Mouse (Mus musculus): ENCODE data around the gene Zfp513. TPM values are rescaled to one million over a fixed set of nuclear protein-coding genes. Genes with fewer than 3 reads are reported as not detected.
"Not testable (repeated sequence)": the region's sequence is repeated elsewhere in the genome, so short reads cannot be mapped to it uniquely, and the experiment has no call there.

Gene Zfp513
- polyA plus RNA-seq, 1 experiment from 2014 or later = 5.5 TPM

- ATAC-seq = no peak; the same call in 1 of the 2 replicates
These were observed 19.3 kb upstream of the Zfp513 start for GRCm38 (mm10) chr5:31221304-31221945.

GRCm38 (mm10) chr5:31220448-31221303 is 18.6 kb upstream of the Zfp513 start, which contains the start of gene Ppm1g:
Ppm1g (minus strand) TSS chr5:31220687.
- Histone ChIP-seq H3K4me2 (ENCODE audit: low read depth, low read length) (peak within 1 kb of the TSS; percentile 93), H3K27me3 (replicated peaks; ENCODE audit: control insufficient read depth, insufficient read depth, low read length) (no peaks in the 10 kb centered on the region), H3K9ac (ENCODE audit: low read depth, low read length) (peak within 1 kb of the TSS; percentile 87), H3K4me1 (ENCODE audit: control insufficient read depth, insufficient read depth, low read length) (peaks cover 10% of the 10 kb centered on the region), H3K27ac (ENCODE audit: low read length) (peak within 1 kb of the TSS; percentile 89), H3K4me3 (ENCODE audit: low read length) (peak within 1 kb of the TSS; percentile 76), H3K36me3 (ENCODE audit: control insufficient read depth, insufficient read depth, low read length) (no peaks in the 10 kb centered on the region), H3K9me3 (ENCODE audit: control insufficient read depth, low read length) (no peaks in the 10 kb centered on the region)
- peak; percentile 97 for ATAC-seq
- under 1% methylated on average over 69 of the region's 70 CpGs for WGBS

More at GRCm38 (mm10) chr5:31221304-31221945, 19.3 kb upstream of the Zfp513 start:
- Histone ChIP-seq H3K9ac (ENCODE audit: low read depth, low read length) (peak overlapping the region; percentile 87), H3K4me1 (ENCODE audit: control insufficient read depth, insufficient read depth, low read length) (peaks cover 10% of the 10 kb centered on the region), H3K4me3 (ENCODE audit: low read length) (peak overlapping the region; percentile 76), H3K27me3 (replicated peaks; ENCODE audit: control insufficient read depth, insufficient read depth, low read length) (no peaks in the 10 kb centered on the region), H3K9me3 (ENCODE audit: control insufficient read depth, low read length) (no peaks in the 10 kb centered on the region), H3K27ac (ENCODE audit: low read length) (peak overlapping the region; percentile 89), H3K36me3 (ENCODE audit: control insufficient read depth, insufficient read depth, low read length) (no peaks in the 10 kb centered on the region), H3K4me2 (ENCODE audit: low read depth, low read length) (peak overlapping the region; percentile 93)
- WGBS = 14% methylated on average over 11 of the region's 11 CpGs

- no peaks in the 10 kb centered on the region for H3K9me3 ChIP-seq (ENCODE audit: control insufficient read depth, low read length)
- H3K4me3 ChIP-seq (ENCODE audit: low read length) = peak overlapping the region; percentile 76
- 0% methylated on average over 40 of the region's 40 CpGs for WGBS
- H3K4me1 ChIP-seq (ENCODE audit: control insufficient read depth, insufficient read depth, low read length) = peaks cover 10% of the 10 kb centered on the region
- no peaks in the 10 kb centered on the region for H3K36me3 ChIP-seq (ENCODE audit: control insufficient read depth, insufficient read depth, low read length)
- peak overlapping the region; percentile 63 for H3K4me2 ChIP-seq (ENCODE audit: low read depth, low read length)
- ATAC-seq = peak; percentile 78
- peak overlapping the region; percentile 81 for H3K27ac ChIP-seq (ENCODE audit: low read length)
- H3K9ac ChIP-seq (ENCODE audit: low read depth, low read length) = peak overlapping the region; percentile 82
- H3K27me3 ChIP-seq (replicated peaks; ENCODE audit: control insufficient read depth, insufficient read depth, low read length) = no peaks in the 10 kb centered on the region
These were observed 17.9 kb upstream of the Zfp513 start for GRCm38 (mm10) chr5:31219911-31220447.

GRCm38 (mm10) chr5:31219474-31219873 is 17.4 kb upstream of the Zfp513 start:
- H3K27ac ChIP-seq (ENCODE audit: low read length) = peak overlapping the region; percentile 81
- H3K4me1 ChIP-seq (ENCODE audit: control insufficient read depth, insufficient read depth, low read length) = peaks cover 10% of the 10 kb centered on the region
- H3K9me3 ChIP-seq (ENCODE audit: control insufficient read depth, low read length) = no peaks in the 10 kb centered on the region
- no peaks in the 10 kb centered on the region for H3K27me3 ChIP-seq (replicated peaks; ENCODE audit: control insufficient read depth, insufficient read depth, low read length)
- H3K9ac ChIP-seq (ENCODE audit: low read depth, low read length) = peak overlapping the region; percentile 82
- peak overlapping the region; percentile 76 for H3K4me3 ChIP-seq (ENCODE audit: low read length)
- no peaks in the 10 kb centered on the region for H3K36me3 ChIP-seq (ENCODE audit: control insufficient read depth, insufficient read depth, low read length)
- WGBS = 1% methylated on average over 11 of the region's 11 CpGs
- ATAC-seq = no peak
- peak overlapping the region; percentile 63 for H3K4me2 ChIP-seq (ENCODE audit: low read depth, low read length)

- Histone ChIP-seq H3K9me3 (ENCODE audit: control insufficient read depth, low read length) (no peaks in the 10 kb centered on the region), H3K27me3 (replicated peaks; ENCODE audit: control insufficient read depth, insufficient read depth, low read length) (no peaks in the 10 kb centered on the region), H3K9ac (ENCODE audit: low read depth, low read length) (no peak overlapping the region), H3K4me1 (ENCODE audit: control insufficient read depth, insufficient read depth, low read length) (peaks cover 10% of the 10 kb centered on the region), H3K36me3 (ENCODE audit: control insufficient read depth, insufficient read depth, low read length) (no peaks in the 10 kb centered on the region), H3K27ac (ENCODE audit: low read length) (no peak overlapping the region), H3K4me2 (ENCODE audit: low read depth, low read length) (peak overlapping the region; percentile 51), H3K4me3 (ENCODE audit: low read length) (peak overlapping the region; percentile 31)
- no peak for ATAC-seq
- 0% methylated on average over 2 of the region's 2 CpGs for WGBS
These were observed 17.0 kb upstream of the Zfp513 start for GRCm38 (mm10) chr5:31219070-31219469.

- Histone ChIP-seq H3K27me3 (replicated peaks; ENCODE audit: control insufficient read depth, insufficient read depth, low read length) (no peaks in the 10 kb centered on the region), H3K4me1 (ENCODE audit: control insufficient read depth, insufficient read depth, low read length) (peaks cover 10% of the 10 kb centered on the region), H3K9me3 (ENCODE audit: control insufficient read depth, low read length) (no peaks in the 10 kb centered on the region), H3K36me3 (ENCODE audit: control insufficient read depth, insufficient read depth, low read length) (no peaks in the 10 kb centered on the region), H3K27ac (ENCODE audit: low read length) (no peak overlapping the region), H3K4me3 (ENCODE audit: low read length) (no peak overlapping the region), H3K9ac (ENCODE audit: low read depth, low read length) (no peak overlapping the region), H3K4me2 (ENCODE audit: low read depth, low read length) (no peak overlapping the region)
- 51% methylated on average over 6 of the region's 7 CpGs for WGBS
- ATAC-seq = no peak
These were observed 16.2 kb upstream of the Zfp513 start for GRCm38 (mm10) chr5:31218294-31218693.

- H3K4me3 ChIP-seq (ENCODE audit: low read length); H3K9me3 ChIP-seq (ENCODE audit: control insufficient read depth, low read length); H3K36me3 ChIP-seq (ENCODE audit: control insufficient read depth, insufficient read depth, low read length); H3K27me3 ChIP-seq (replicated peaks; ENCODE audit: control insufficient read depth, insufficient read depth, low read length); H3K9ac ChIP-seq (ENCODE audit: low read depth, low read length); ATAC-seq; H3K4me1 ChIP-seq (ENCODE audit: control insufficient read depth, insufficient read depth, low read length); H3K4me2 ChIP-seq (ENCODE audit: low read depth, low read length); H3K27ac ChIP-seq (ENCODE audit: low read length): not testable (repeated sequence)
- WGBS = 92% methylated on average over 6 of the region's 6 CpGs
These were observed 14.5 kb upstream of the Zfp513 start for GRCm38 (mm10) chr5:31216554-31216953.

GRCm38 (mm10) chr5:31204421-31204820 is 2.3 kb upstream of the Zfp513 start:
- H3K4me1 ChIP-seq (ENCODE audit: control insufficient read depth, insufficient read depth, low read length) = peaks cover 4% of the 10 kb centered on the region; the same call in 1 of the 2 replicates
- no peaks in the 10 kb centered on the region for H3K27me3 ChIP-seq (replicated peaks; ENCODE audit: control insufficient read depth, insufficient read depth, low read length)
- H3K9ac ChIP-seq (ENCODE audit: low read depth, low read length) = no peak overlapping the region
- ATAC-seq = no peak
- H3K4me3 ChIP-seq (ENCODE audit: low read length) = no peak overlapping the region
- H3K4me2 ChIP-seq (ENCODE audit: low read depth, low read length) = no peak overlapping the region
- no peak overlapping the region for H3K27ac ChIP-seq (ENCODE audit: low read length)
- H3K36me3 ChIP-seq (ENCODE audit: control insufficient read depth, insufficient read depth, low read length) = peaks cover 26% of the 10 kb centered on the region
- 94% methylated on average over 6 of the region's 6 CpGs for WGBS
- H3K9me3 ChIP-seq (ENCODE audit: control insufficient read depth, low read length) = no peaks in the 10 kb centered on the region

GRCm38 (mm10) chr5:31203866-31204265 is 1.8 kb upstream of the Zfp513 start:
- no peak for ATAC-seq
- H3K9me3 ChIP-seq (ENCODE audit: control insufficient read depth, low read length) = no peaks in the 10 kb centered on the region
- 90% methylated on average over 2 of the region's 2 CpGs for WGBS

More at GRCm38 (mm10) chr5:31203866-31204265, 1.8 kb upstream of the Zfp513 start:
- Histone ChIP-seq H3K4me3 (ENCODE audit: low read length) (no peak overlapping the region), H3K4me2 (ENCODE audit: low read depth, low read length) (no peak overlapping the region), H3K36me3 (ENCODE audit: control insufficient read depth, insufficient read depth, low read length) (peaks cover 30% of the 10 kb centered on the region), H3K9ac (ENCODE audit: low read depth, low read length) (no peak overlapping the region), H3K27ac (ENCODE audit: low read length) (no peak overlapping the region), H3K27me3 (replicated peaks; ENCODE audit: control insufficient read depth, insufficient read depth, low read length) (no peaks in the 10 kb centered on the region), H3K4me1 (ENCODE audit: control insufficient read depth, insufficient read depth, low read length) (peaks cover 4% of the 10 kb centered on the region; the same call in 1 of the 2 replicates)

All from intestine, embryonic 16.5 days (tissue).